Mouse (Mus musculus) cortical plate, adult 2 months (tissue): ENCODE results near the gene Anapc2.

Experiments used
- CTCF ChIP-seq: fragments of 200-500 bp; IDR thresholded peaks from 2 replicates; pipeline ENCODE4 v1.5.1; 2011; ENCODE audit warnings: mild to moderate bottlenecking, control low read depth, low read length; ENCODE audit not compliant: insufficient read depth; ENCODE audit errors: extremely low read depth
- POLR2A ChIP-seq: fragments of 200-500 bp; IDR thresholded peaks from 2 replicates; pipeline ENCODE4 v1.6.1; 2011; ENCODE audit warnings: mild to moderate bottlenecking, low read length, control low read depth; ENCODE audit not compliant: insufficient read depth; ENCODE audit errors: extremely low read depth

DNA sequence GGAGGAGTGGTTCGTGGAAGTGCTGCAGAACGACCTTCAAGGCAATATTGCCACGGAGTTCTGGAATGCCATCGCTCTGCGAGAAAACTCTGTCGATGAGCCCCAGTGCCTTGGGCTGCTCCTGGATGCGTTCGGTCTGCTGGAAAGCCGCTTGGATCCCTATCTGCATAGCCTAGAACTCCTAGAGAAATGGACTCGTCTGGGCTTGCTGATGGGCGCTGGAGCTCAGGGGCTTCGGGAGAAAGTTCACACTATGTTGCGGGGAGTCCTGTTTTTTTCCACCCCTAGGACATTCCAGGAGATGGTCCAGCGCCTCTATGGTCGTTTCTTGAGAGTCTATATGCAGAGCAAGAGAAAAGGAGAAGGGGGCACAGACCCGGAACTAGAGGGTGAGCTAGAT, 732 bp downstream of the Anapc2 start:
- TF ChIP-seq POLR2A, result no peak
- no peak for TF ChIP-seq CTCF
